Mouse (Mus musculus): ENCODE results near the gene Cyp2c67. TPM values are rescaled to one million over a fixed set of nuclear protein-coding genes. Genes with fewer than 3 reads are reported as not detected.
"Not testable (repeated sequence)": the region's sequence is repeated elsewhere in the genome, so short reads cannot be mapped to it uniquely, and the experiment has no call there.

The Cyp2c67 gene
- not detected for total RNA-seq (2021)
- polyA plus RNA-seq (2012; rRNA removed): not detected in 2 replicates
- long read RNA-seq: 0 reads

DNA sequence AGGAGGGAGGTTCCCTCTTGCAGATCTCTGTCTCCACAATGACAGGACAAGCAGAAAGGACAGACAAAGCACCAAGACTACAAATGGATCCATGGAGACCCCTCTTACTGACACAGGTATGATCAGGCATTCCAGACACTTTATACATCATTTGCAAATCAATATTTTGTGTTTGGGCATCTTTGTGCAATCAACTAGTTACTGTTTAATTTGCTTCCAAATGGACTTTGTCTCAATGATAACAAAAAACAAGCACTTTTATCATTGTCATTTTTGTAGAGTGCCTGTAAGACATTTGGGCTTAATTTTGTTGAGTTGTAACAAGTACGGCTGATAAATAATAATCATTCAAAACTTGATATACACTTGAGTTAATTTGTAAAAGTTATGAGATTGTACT, at the start of gene Cyp2c67:
Gene Cyp2c67 (minus strand): TSS at position 114 of the 400 bp plus-strand sequence.
- H3K9ac ChIP-seq (ENCODE audit: low read depth, low read length): no peak within 1 kb of the TSS
- 89% methylated on average over 1 of the region's 1 CpGs for WGBS
- intact Hi-C loops (cut with DNase I): no loop called here

DNA sequence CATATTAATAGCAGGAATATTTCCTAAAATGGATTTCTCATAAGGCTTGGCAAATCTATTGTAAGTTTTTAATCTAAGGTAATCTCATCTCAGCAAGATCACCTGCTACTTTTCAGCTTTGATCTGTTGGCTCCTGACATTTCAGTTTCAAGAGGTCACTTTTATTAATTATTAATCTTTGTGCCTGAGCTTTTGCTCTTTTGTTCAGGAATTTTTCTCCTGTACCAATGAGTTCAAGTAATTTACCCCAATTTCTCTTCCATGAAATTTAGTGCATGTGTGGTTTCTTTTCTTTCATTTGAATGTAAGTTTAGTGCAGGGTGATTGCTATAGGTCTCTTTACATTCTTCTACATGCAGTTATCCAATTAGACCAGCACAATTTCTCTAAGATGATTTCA, 16.8 kb upstream of the Cyp2c67 start:
- H3K4me3 ChIP-seq; H3K27ac ChIP-seq; DNase-seq; H3K4me1 ChIP-seq (ENCODE audit: control insufficient read depth, insufficient read depth, low read length); H3K36me3 ChIP-seq (ENCODE audit: control insufficient read depth, insufficient read depth, low read length); intact Hi-C loops (cut with DNase I); H3K79me2 ChIP-seq (replicated peaks; ENCODE audit: control insufficient read depth, insufficient read depth, low read length); H3K27me3 ChIP-seq (ENCODE audit: control insufficient read depth, insufficient read depth, low read length); H3K9ac ChIP-seq (ENCODE audit: low read depth, low read length): not testable (repeated sequence)

More for the DNA sequence above, at the start of gene Cyp2c67:
- Histone ChIP-seq H3K79me2 (replicated peaks; ENCODE audit: control insufficient read depth, insufficient read depth, low read length) (no peaks in the 10 kb centered on the region), H3K4me1 (ENCODE audit: control insufficient read depth, insufficient read depth, low read length) (no peaks in the 10 kb centered on the region), H3K27ac (no peak within 1 kb of the TSS), H3K4me3 (no peak within 1 kb of the TSS), H3K36me3 (ENCODE audit: control insufficient read depth, insufficient read depth, low read length) (no peaks in the 10 kb centered on the region), H3K27me3 (ENCODE audit: control insufficient read depth, insufficient read depth, low read length) (no peaks in the 10 kb centered on the region)
- no peak for DNase-seq
- no peak for TF ChIP-seq POLR2A (IDR thresholded peaks at IDR 0.05; ENCODE audit: insufficient read depth, low read depth, low read length)
- TF ChIP-seq EP300 (IDR thresholded peaks at IDR 0.05; ENCODE audit: insufficient read depth, low read depth, low read length): no peak
- no peak for TF ChIP-seq CTCF (IDR thresholded peaks at IDR 0.05)

DNA sequence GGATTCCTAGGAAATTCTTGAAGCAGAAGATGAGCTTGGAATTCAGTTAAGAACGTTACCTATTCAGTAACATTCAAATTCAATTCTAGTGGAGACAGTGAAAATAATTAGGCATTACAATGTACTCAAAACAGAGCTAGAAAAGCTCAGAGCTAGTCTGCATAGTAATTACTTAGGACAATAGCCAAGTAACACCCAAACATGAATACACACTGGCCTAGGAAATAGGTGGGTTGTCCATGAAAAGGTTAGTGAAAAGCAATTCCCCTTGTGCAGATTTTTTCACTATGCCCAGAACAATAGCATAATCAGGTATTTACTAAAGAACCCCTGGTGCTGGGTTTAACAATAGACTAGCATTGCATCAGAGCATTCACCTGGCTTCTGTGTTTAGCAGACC, 3.5 kb upstream of the Cyp2c67 start:
- Histone ChIP-seq H3K4me3 (no peak overlapping the region), H3K27me3 (ENCODE audit: control insufficient read depth, insufficient read depth, low read length) (no peaks in the 10 kb centered on the region), H3K36me3 (ENCODE audit: control insufficient read depth, insufficient read depth, low read length) (no peaks in the 10 kb centered on the region), H3K79me2 (replicated peaks; ENCODE audit: control insufficient read depth, insufficient read depth, low read length) (no peaks in the 10 kb centered on the region), H3K27ac (no peak overlapping the region), H3K4me1 (ENCODE audit: control insufficient read depth, insufficient read depth, low read length) (no peaks in the 10 kb centered on the region), H3K9ac (ENCODE audit: low read depth, low read length) (no peak overlapping the region)
- TF ChIP-seq POLR2A (IDR thresholded peaks at IDR 0.05; ENCODE audit: insufficient read depth, low read depth, low read length): no peak
- TF ChIP-seq CTCF (IDR thresholded peaks at IDR 0.05): no peak
- no peak for TF ChIP-seq EP300 (IDR thresholded peaks at IDR 0.05; ENCODE audit: insufficient read depth, low read depth, low read length)
- 35% methylated on average over 1 of the region's 1 CpGs for WGBS
- intact Hi-C loops (cut with DNase I): no loop called here
- no peak for DNase-seq

- intact Hi-C loops (cut with DNase I): no loop called here
- Histone ChIP-seq H3K9ac (ENCODE audit: low read depth, low read length) (no peak overlapping the region), H3K27me3 (ENCODE audit: control insufficient read depth, insufficient read depth, low read length) (no peaks in the 10 kb centered on the region), H3K27ac (no peak overlapping the region), H3K79me2 (replicated peaks; ENCODE audit: control insufficient read depth, insufficient read depth, low read length) (no peaks in the 10 kb centered on the region), H3K4me1 (ENCODE audit: control insufficient read depth, insufficient read depth, low read length) (no peaks in the 10 kb centered on the region), H3K36me3 (ENCODE audit: control insufficient read depth, insufficient read depth, low read length) (no peaks in the 10 kb centered on the region), H3K4me3 (no peak overlapping the region)
- WGBS: 84% methylated on average over 9 of the region's 9 CpGs
- DNase-seq: no peak
- TF ChIP-seq POLR2A (IDR thresholded peaks at IDR 0.05; ENCODE audit: insufficient read depth, low read depth, low read length): no peak
- TF ChIP-seq CTCF (IDR thresholded peaks at IDR 0.05): no peak
- TF ChIP-seq EP300 (IDR thresholded peaks at IDR 0.05; ENCODE audit: insufficient read depth, low read depth, low read length): no peak
Measured at GRCm38 (mm10) chr19:39647519-39647918, 1.3 kb downstream of the Cyp2c67 start.

GRCm38 (mm10) chr19:39644551-39644950, 4.3 kb downstream of the Cyp2c67 start:
- 82% methylated on average over 7 of the region's 7 CpGs for WGBS
- DNase-seq; intact Hi-C loops (cut with DNase I): not testable (repeated sequence)

More at GRCm38 (mm10) chr19:39644551-39644950, 4.3 kb downstream of the Cyp2c67 start:
- not testable (repeated sequence) for H3K36me3 ChIP-seq (ENCODE audit: control insufficient read depth, insufficient read depth, low read length); H3K4me3 ChIP-seq; H3K27me3 ChIP-seq (ENCODE audit: control insufficient read depth, insufficient read depth, low read length); H3K79me2 ChIP-seq (replicated peaks; ENCODE audit: control insufficient read depth, insufficient read depth, low read length); H3K4me1 ChIP-seq (ENCODE audit: control insufficient read depth, insufficient read depth, low read length); H3K9ac ChIP-seq (ENCODE audit: low read depth, low read length); H3K27ac ChIP-seq

Other genes starting within 250 kb of the Cyp2c67 start
- not detected for gene Cyp2c38, start 186.0 kb downstream of the Cyp2c67 start, total RNA-seq (2021)
- gene Cyp2c38, start 186.0 kb downstream of the Cyp2c67 start, polyA plus RNA-seq (2012; rRNA removed): 0.12 TPM in 1 of 2 replicates, not detected in the other
- not detected for gene Cyp2c39, start 138.2 kb downstream of the Cyp2c67 start, total RNA-seq (2021)
- 0.29 TPM in 1 of 2 replicates, not detected in the other for gene Cyp2c39, start 138.2 kb downstream of the Cyp2c67 start, polyA plus RNA-seq (2012; rRNA removed)
- gene Cyp2c68, start 92.0 kb upstream of the Cyp2c67 start, total RNA-seq (2021): not detected
- 0.26 TPM in 1 of 2 replicates, not detected in the other for gene Cyp2c68, start 92.0 kb upstream of the Cyp2c67 start, polyA plus RNA-seq (2012; rRNA removed)
- not detected for gene Cyp2c40, start 163.8 kb upstream of the Cyp2c67 start, total RNA-seq (2021)
- 0.18 TPM in 1 of 2 replicates, not detected in the other for gene Cyp2c40, start 163.8 kb upstream of the Cyp2c67 start, polyA plus RNA-seq (2012; rRNA removed)
- gene Cyp2c69, start 237.7 kb upstream of the Cyp2c67 start, total RNA-seq (2021): not detected
- gene Cyp2c69, start 237.7 kb upstream of the Cyp2c67 start, polyA plus RNA-seq (2012; rRNA removed): 0.26 TPM in 1 of 2 replicates, not detected in the other

Measured in heart, adult 2 months (tissue).